Mouse (Mus musculus) CH12.LX (cell line): ENCODE data around the gene Npr1. TPM values are rescaled to one million over a fixed set of nuclear protein-coding genes. Genes with fewer than 3 reads are reported as not detected.

Experiments
- DNase-seq: peaks from one replicate; pipeline ENCODE4 v3.0.0-alpha.2; 2013; ENCODE audit errors: extremely low read depth
- H3K27ac ChIP-seq: 2 replicates; pipeline ENCODE4 v1.5.1; 2012; ENCODE audit warnings: low read depth, mild to moderate bottlenecking, control low read depth, moderate library complexity; ENCODE audit not compliant: insufficient read depth
- H3K27me3 ChIP-seq: replicated peaks from 2 replicates; pipeline ENCODE3; 2012; ENCODE audit warnings: inconsistent platforms
- H3K36me3 ChIP-seq, 2 experiments: replicated peaks in 1 of 2; 2 replicates each; pipeline versions ENCODE3 to v1.6.1; 2012; ENCODE audit warnings: inconsistent platforms in 1 of 2, low read length in 1 of 2, mild to moderate bottlenecking in 1 of 2, mixed read lengths in 1 of 2, moderate library complexity in 1 of 2; ENCODE audit not compliant: control insufficient read depth in 1 of 2, insufficient read depth in 1 of 2
- H3K4me1 ChIP-seq, 2 experiments: 2 replicates each; pipeline ENCODE4 v1.6.1; 2012; ENCODE audit warnings: inconsistent platforms in 1 of 2, moderate library complexity in 1 of 2; ENCODE audit not compliant: insufficient read depth in 2 of 2, control insufficient read depth in 1 of 2
- H3K4me2 ChIP-seq: 2 replicates; pipeline ENCODE4 v1.6.1; 2012; ENCODE audit warnings: low read depth, mild to moderate bottlenecking, control low read depth; ENCODE audit not compliant: poor library complexity, insufficient read depth, severe bottlenecking
- H3K4me3 ChIP-seq, 3 experiments: fragments of 150-350 bp in 1 of 3; sonication (generic) in 1 of 3; replicated peaks in 1 of 3; 2 replicates each; pipeline versions ENCODE3 to v1.5.1; 2011 to 2012; ENCODE audit warnings: low read depth in 2 of 3, low read length in 2 of 3, mild to moderate bottlenecking in 2 of 3, moderate library complexity in 2 of 3, control low read depth in 1 of 3, improper control_type of control experiment in 1 of 3, inconsistent platforms in 1 of 3, mixed read lengths in 1 of 3; ENCODE audit not compliant: poor library complexity in 1 of 3
- H3K79me2 ChIP-seq: replicated peaks from 2 replicates; pipeline ENCODE4 v1.6.1; 2012; ENCODE audit warnings: mild to moderate bottlenecking, moderate library complexity; ENCODE audit not compliant: control insufficient read depth, poor library complexity, insufficient read depth, severe bottlenecking; ENCODE audit errors: extremely low read depth
- H3K9ac ChIP-seq: 2 replicates; pipeline ENCODE4 v1.6.1; 2012; ENCODE audit warnings: low read depth, mild to moderate bottlenecking, control low read depth, moderate library complexity; ENCODE audit not compliant: insufficient read depth
- H3K9me3 ChIP-seq: replicated peaks from 2 replicates; pipeline ENCODE3; 2012; ENCODE audit warnings: low read length, inconsistent platforms, mixed read lengths
- CTCF ChIP-seq, 2 experiments: IDR thresholded peaks in 1 of 2; conservative IDR thresholded peaks in 1 of 2; 2 replicates each; pipeline ENCODE4 v1.5.1; 2011 to 2012; ENCODE audit warnings: low read depth in 2 of 2, low read length in 2 of 2, improper control_type of control experiment in 1 of 2, inconsistent platforms in 1 of 2, mild to moderate bottlenecking in 1 of 2, moderate library complexity in 1 of 2
- ELF1 ChIP-seq: IDR thresholded peaks from 2 replicates; pipeline ENCODE4 v1.6.1; 2014; ENCODE audit warnings: low read depth, mild to moderate bottlenecking, inconsistent platforms, low read length, improper control_type of control experiment
- JUND ChIP-seq: conservative IDR thresholded peaks from 2 replicates; pipeline ENCODE4 v1.6.1; 2011; ENCODE audit warnings: low read depth, low read length, improper control_type of control experiment
- MEF2A ChIP-seq: IDR thresholded peaks from 2 replicates; pipeline ENCODE4 v1.6.1; 2014; ENCODE audit warnings: low read depth, mild to moderate bottlenecking, inconsistent platforms, low read length, improper control_type of control experiment, borderline replicate concordance
- MYC ChIP-seq: IDR thresholded peaks from 2 replicates; pipeline ENCODE4 v1.6.1; 2011; ENCODE audit warnings: low read depth, mild to moderate bottlenecking, improper control_type of control experiment, low read length
- NRF1 ChIP-seq: IDR thresholded peaks from 2 replicates; pipeline ENCODE4 v1.6.1; 2014; ENCODE audit warnings: low read depth, mild to moderate bottlenecking, inconsistent platforms, low read length, improper control_type of control experiment, moderate library complexity
- POLR2A ChIP-seq: IDR thresholded peaks from 2 replicates; pipeline ENCODE4 v1.6.1; 2011; ENCODE audit warnings: low read depth, mild to moderate bottlenecking, improper control_type of control experiment, low read length
- RAD21 ChIP-seq: IDR thresholded peaks from 2 replicates; pipeline ENCODE4 v1.6.1; 2011; ENCODE audit warnings: low read depth, mild to moderate bottlenecking, low read length, improper control_type of control experiment, moderate library complexity
- RCOR1 ChIP-seq: conservative IDR thresholded peaks from 2 replicates; pipeline ENCODE4 v1.6.1; 2012; ENCODE audit warnings: low read depth, mild to moderate bottlenecking, inconsistent platforms, low read length, improper control_type of control experiment
- TBP ChIP-seq: conservative IDR thresholded peaks from 2 replicates; pipeline ENCODE4 v1.6.1; 2011; ENCODE audit warnings: low read depth, low read length, improper control_type of control experiment
- TCF12 ChIP-seq: IDR thresholded peaks from 2 replicates; pipeline ENCODE4 v1.6.1; 2014; ENCODE audit warnings: low read depth, mild to moderate bottlenecking, inconsistent platforms, low read length, improper control_type of control experiment
- UBTF ChIP-seq: IDR thresholded peaks from 2 replicates; pipeline ENCODE4 v1.6.1; 2012; ENCODE audit warnings: low read depth, mild to moderate bottlenecking, inconsistent platforms, low read length, improper control_type of control experiment, moderate library complexity
- USF1 ChIP-seq: IDR thresholded peaks from 2 replicates; pipeline ENCODE4 v1.6.1; 2014; ENCODE audit warnings: low read depth, mild to moderate bottlenecking, inconsistent platforms, low read length, improper control_type of control experiment
- ZKSCAN1 ChIP-seq: IDR thresholded peaks from 2 replicates; pipeline ENCODE4 v1.6.1; 2012; ENCODE audit warnings: low read depth, inconsistent platforms, low read length, improper control_type of control experiment, borderline replicate concordance
- dilution Hi-C: fragments of 300-500 bp; cut with MboI; formaldehyde crosslinking; loops from 2 replicates; pipeline ENCODE4 v1.14.3; 2020; ENCODE audit warnings: low sequenced_read_pairs; ENCODE audit not compliant: extremely low pct_unique_long_range_greater_than_20kb, extremely low pct_ligation_motif_present
- in situ Hi-C: fragments of 300-500 bp; cut with MboI; formaldehyde crosslinking; loops from 3 replicates; pipeline ENCODE4 v1.14.3; 2019; ENCODE audit warnings: low sequenced_read_pairs, low pct_ligation_motif_present, low pct_unique_long_range_greater_than_20kb, mixed read lengths
- polyA plus RNA-seq: library from polyadenylated mRNA; unstranded; fragments of >175 nt; gene quantifications from 2 replicates; pipeline ENCODE4 v1.2.1, GENCODE M21; 2012; ENCODE audit warnings: low read depth; ENCODE audit not compliant: insufficient read length
- total RNA-seq, 2 experiments: library from RNA; depleted of rRNA; stranded (reverse); fragments of 300-350 nt in 1 of 2; fragments of >200 nt in 1 of 2; gene quantifications; 2 replicates each; pipeline ENCODE4 v1.2.3; 2012 to 2014

Npr1 gene
- total RNA-seq (2012; rRNA removed) (0.13 TPM in 2 replicates), total RNA-seq (2014; rRNA removed) (not detected in 2 replicates), polyA plus RNA-seq (not detected in 2 replicates)

GRCm38 (mm10) chr3:90465686-90466310 lies at the start of gene Npr1:
Gene Npr1, minus strand, starts transcription at chr3:90465866.
- in situ Hi-C loops (loop anchor here (5.0 kb wide), 1 partner anchor 48 kb away; no protein-coding TSS in a partner anchor), dilution Hi-C loops (no loop called here)
- peaks cover 11% of the 10 kb centered on the region for H3K9me3 ChIP-seq
- H3K27ac ChIP-seq, result no peak within 1 kb of the TSS; the same call in 1 of the 2 replicates
- H3K9ac ChIP-seq, result no peak within 1 kb of the TSS; the same call in 1 of the 2 replicates
- peak within 1 kb of the TSS; percentile 98 for H3K4me2 ChIP-seq
- peak within 1 kb of the TSS; percentile 3 to 50 (median 41) for H3K4me3 ChIP-seq
- DNase-seq, result no peak
- H3K4me1 ChIP-seq, result peaks cover 4 to 7% of the 10 kb centered on the region in 2 experiments; a peak in 2 of 4 replicates
- no peaks in the 10 kb centered on the region for H3K79me2 ChIP-seq
- no peaks in the 10 kb centered on the region for H3K36me3 ChIP-seq
- H3K27me3 ChIP-seq, result peaks cover 24% of the 10 kb centered on the region
- TF ChIP-seq NRF1 (no peak), ZKSCAN1 (no peak), MEF2A (no peak), POLR2A (no peak), CTCF (conservative IDR thresholded peaks at IDR 0.05 in 1 of 2, IDR thresholded peaks at IDR 0.05 in 1 of 2; ENCODE audit: low read depth in 2 of 2, low read length in 2 of 2) (no peak)

GRCm38 (mm10) chr3:90515242-90515641 lies 49.6 kb upstream of the Npr1 start:
- Histone ChIP-seq H3K27ac (no peak overlapping the region), H3K79me2 (no peaks in the 10 kb centered on the region), H3K4me2 (peak overlapping the region; percentile 82), H3K36me3 (peaks cover 2 to 22% of the 10 kb centered on the region in 2 experiments), H3K27me3 (no peaks in the 10 kb centered on the region), H3K4me1 (peaks cover 9 to 18% of the 10 kb centered on the region in 2 experiments; a peak in 2 of 4 replicates), H3K9ac (peak overlapping the region; percentile 78), H3K9me3 (no peaks in the 10 kb centered on the region), H3K4me3 (peak overlapping the region; percentile 62 to 67 (median 66))
- in situ Hi-C loops (no loop called here), dilution Hi-C loops (no loop called here)
- TF ChIP-seq USF1, result no peak
- TF ChIP-seq TBP, result no peak
- TF ChIP-seq RCOR1, result no peak
- no peak for TF ChIP-seq ELF1
- TF ChIP-seq MYC, result no peak
- no peak for TF ChIP-seq RAD21
- no peak for TF ChIP-seq TCF12
- no peak for TF ChIP-seq UBTF
- TF ChIP-seq JUND, result no peak
- no peak for DNase-seq
